Comparison of ENCODE assay signal across 20 mouse cellular contexts in the genomic region with DNA sequence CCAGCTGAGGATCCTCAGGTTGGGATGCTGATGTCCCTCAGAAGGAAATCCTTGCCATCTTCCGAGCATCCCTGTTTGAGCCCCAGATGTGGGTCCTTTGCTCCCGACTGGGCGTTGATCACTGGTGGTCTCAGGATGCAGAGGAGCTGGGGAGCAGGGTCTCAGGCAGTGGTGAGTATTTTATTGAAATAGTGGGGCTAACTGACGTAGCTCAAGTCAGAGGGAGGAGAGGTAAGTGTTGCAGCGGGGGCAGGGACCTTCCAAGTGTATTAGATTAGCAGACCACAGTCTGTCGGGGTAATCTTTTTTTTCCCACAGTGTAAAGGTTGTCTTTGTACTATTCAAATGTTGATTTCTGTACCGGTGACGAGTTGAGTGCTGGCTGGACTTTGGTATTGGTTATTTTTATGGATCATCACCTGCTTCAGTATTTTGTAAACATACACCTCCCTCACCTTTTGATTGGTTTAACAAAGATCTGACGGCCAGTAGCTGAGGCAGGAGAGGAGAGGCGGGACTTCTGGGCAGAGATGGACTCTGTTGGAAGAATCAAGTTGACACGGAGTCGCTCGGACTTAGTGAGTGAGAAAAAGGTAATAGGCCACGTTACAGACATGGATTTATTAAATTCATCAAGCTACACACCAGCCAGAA. TPM values are rescaled to one million over a fixed set of nuclear protein-coding genes. Genes with fewer than 3 reads are reported as not detected.
DNase-seq lines count a peak whose midpoint lies in the region; ATAC-seq lines count a peak whose summit lies in the region.
"Had no signal": no experiment of that assay in that cellular context is flagged by ENCODE, and none has a peak within 500 bp of the region (broad histone marks: within the 10 kb centered on the region; RNA-seq: fewer than 3 reads in every experiment).

No protein-coding gene starts in this region.

- H3K4me1 ChIP-seq in forebrain, embryonic 11.5 days (replicated peaks; ENCODE audit: control insufficient read depth, insufficient read depth, low read length): peaks cover 10% of the 10 kb centered on the region
- peaks cover 21% of the 10 kb centered on the region for H3K4me1 ChIP-seq in forebrain, embryonic 13.5 days
- peaks cover 22% of the 10 kb centered on the region for H3K4me1 ChIP-seq in midbrain, embryonic 12.5 days
- H3K4me1 ChIP-seq in midbrain, embryonic 15.5 days: peaks cover 22% of the 10 kb centered on the region

- H3K27me3 ChIP-seq in forebrain, embryonic 11.5 days (ENCODE audit: control insufficient read depth, insufficient read depth, low read length): no peaks in the 10 kb centered on the region
- H3K27me3 ChIP-seq in forebrain, embryonic 13.5 days: no peaks in the 10 kb centered on the region
- H3K27me3 ChIP-seq in midbrain, embryonic 12.5 days: no peaks in the 10 kb centered on the region
- H3K27me3 ChIP-seq in midbrain, embryonic 15.5 days (replicated peaks): no peaks in the 10 kb centered on the region
- H3K27me3 ChIP-seq: embryonic facial prominence, embryonic 13.5 days; hindbrain, embryonic 12.5 days; Patski had no signal

- H3K36me3 ChIP-seq in forebrain, embryonic 11.5 days (ENCODE audit: control insufficient read depth, insufficient read depth, low read length): no peaks in the 10 kb centered on the region
- peaks cover 13% of the 10 kb centered on the region for H3K36me3 ChIP-seq in forebrain, embryonic 13.5 days (ENCODE audit: poor library complexity, severe bottlenecking)
- H3K36me3 ChIP-seq in midbrain, embryonic 12.5 days: peaks cover 11% of the 10 kb centered on the region
- H3K36me3 ChIP-seq in midbrain, embryonic 15.5 days (replicated peaks): 0 out of 2 replicates have a peak, but pooled peaks cover 2% of the 10 kb centered on the region

- H3K4me3 ChIP-seq in forebrain, embryonic 11.5 days (ENCODE audit: low read depth, low read length): no peak overlapping the region
- H3K4me3 ChIP-seq in forebrain, embryonic 13.5 days: no peak overlapping the region
- no peak overlapping the region for H3K4me3 ChIP-seq in midbrain, embryonic 12.5 days
- H3K4me3 ChIP-seq in midbrain, embryonic 15.5 days: no peak overlapping the region
- H3K4me3 ChIP-seq: embryonic facial prominence, embryonic 13.5 days; gastrocnemius, adult 2 months; heart, embryonic 13.5 days had no signal

- ATAC-seq in forebrain, embryonic 11.5 days (replicated peaks; ENCODE audit: low FRiP score): no peak
- ATAC-seq in forebrain, embryonic 13.5 days: no peak
- no peak for ATAC-seq in midbrain, embryonic 12.5 days (ENCODE audit: low FRiP score, low read depth)
- ATAC-seq in midbrain, embryonic 15.5 days (replicated peaks): no peak
- ATAC-seq: CD4-positive, CD25-positive, alpha-beta regulatory T cell, adult 4 months; forebrain, embryonic 14.5 days; Patski had no signal

- peak; percentile 40 for DNase-seq in forebrain, embryonic 11.5 days (ENCODE audit: low spot score)
- DNase-seq in kidney, adult 9 months: peak; percentile 49
- no peak for DNase-seq in kidney, postnatal 14 days
- DNase-seq in R1 (ENCODE audit: low read depth, low spot score): peak; percentile 6
- no peak for DNase-seq in thymus, postnatal 25 days
- DNase-seq: adrenal gland, adult 2 months; adrenal gland, postnatal 25 days; cerebellum, adult 9-11 months; gastrocnemius, adult 2 months; gastrocnemius, postnatal 25 days; heart, postnatal 4 days had no signal

- no peak overlapping the region for H3K27ac ChIP-seq in forebrain, embryonic 11.5 days (ENCODE audit: low read depth, low read length)
- H3K27ac ChIP-seq in forebrain, embryonic 13.5 days: no peak overlapping the region
- no peak overlapping the region for H3K27ac ChIP-seq in midbrain, embryonic 12.5 days (replicated peaks)
- no peak overlapping the region for H3K27ac ChIP-seq in midbrain, embryonic 15.5 days
- H3K27ac ChIP-seq: embryonic facial prominence, embryonic 13.5 days; gastrocnemius, adult 2 months; heart, embryonic 13.5 days; hindbrain, embryonic 12.5 days had no signal

- 71% methylated on average over 14 of the region's 14 CpGs for WGBS in forebrain, embryonic 11.5 days
- WGBS in forebrain, embryonic 13.5 days: 71% methylated on average over 14 of the region's 14 CpGs
- 74% methylated on average over 14 of the region's 14 CpGs for WGBS in midbrain, embryonic 12.5 days
- 71% methylated on average over 14 of the region's 14 CpGs for WGBS in midbrain, embryonic 15.5 days

- H3K9ac ChIP-seq in forebrain, embryonic 11.5 days (ENCODE audit: low read length): no peak overlapping the region
- no peak overlapping the region for H3K9ac ChIP-seq in forebrain, embryonic 13.5 days
- H3K9ac ChIP-seq in midbrain, embryonic 12.5 days (replicated peaks): no peak overlapping the region
- H3K9ac ChIP-seq in midbrain, embryonic 15.5 days: no peak overlapping the region
- H3K9ac ChIP-seq: embryonic facial prominence, embryonic 13.5 days; heart, embryonic 13.5 days; hindbrain, embryonic 12.5 days had no signal

- H3K4me2 ChIP-seq in forebrain, embryonic 11.5 days (ENCODE audit: low read depth, low read length, severe bottlenecking): no peak overlapping the region
- H3K4me2 ChIP-seq in forebrain, embryonic 13.5 days: no peak overlapping the region
- H3K4me2 ChIP-seq in midbrain, embryonic 12.5 days (replicated peaks): 0 out of 2 replicates have a peak overlapping the region, but pooled peaks have one; percentile 88
- no peak overlapping the region for H3K4me2 ChIP-seq in midbrain, embryonic 15.5 days

- H3K9me3 ChIP-seq in forebrain, embryonic 11.5 days (ENCODE audit: control insufficient read depth, low read length): no peaks in the 10 kb centered on the region
- H3K9me3 ChIP-seq in forebrain, embryonic 13.5 days (replicated peaks): no peaks in the 10 kb centered on the region
- no peaks in the 10 kb centered on the region for H3K9me3 ChIP-seq in midbrain, embryonic 12.5 days
- no peaks in the 10 kb centered on the region for H3K9me3 ChIP-seq in midbrain, embryonic 15.5 days
- H3K9me3 ChIP-seq: embryonic facial prominence, embryonic 13.5 days; heart, embryonic 13.5 days; hindbrain, embryonic 12.5 days had no signal

RNA-seq across cellular contexts. Expression of gene Thap7, which starts 1.9 kb away (rescaled TPM):
- polyA plus RNA-seq in forebrain, embryonic 11.5 days (2014; fragmentation: Nextera tagmentation; extraction: Ambion mirVana): 50.2 and 55.6 TPM in 2 replicates
- polyA plus RNA-seq in forebrain, embryonic 13.5 days (2015; fragmentation: Nextera tagmentation; extraction: Ambion mirVana): 58.3 and 59.2 TPM in 2 replicates
- 53.1 and 61.2 TPM in 2 replicates for polyA plus RNA-seq in midbrain, embryonic 12.5 days (2016; fragmentation: Nextera tagmentation; extraction: Ambion mirVana)
- polyA plus RNA-seq in midbrain, embryonic 15.5 days (2015; fragmentation: Nextera tagmentation; extraction: Ambion mirVana): 60.4 and 65.3 TPM in 2 replicates

RNA-seq across cellular contexts. Expression of gene Lztr1, which starts 24.3 kb away (rescaled TPM):
- 97.5 and 106 TPM in 2 replicates for polyA plus RNA-seq in forebrain, embryonic 11.5 days (2014; fragmentation: Nextera tagmentation; extraction: Ambion mirVana)
- 102 and 110 TPM in 2 replicates for polyA plus RNA-seq in forebrain, embryonic 13.5 days (2015; fragmentation: Nextera tagmentation; extraction: Ambion mirVana)
- 107 and 118 TPM in 2 replicates for polyA plus RNA-seq in midbrain, embryonic 12.5 days (2016; fragmentation: Nextera tagmentation; extraction: Ambion mirVana)
- polyA plus RNA-seq in midbrain, embryonic 15.5 days (2015; fragmentation: Nextera tagmentation; extraction: Ambion mirVana): 146 and 164 TPM in 2 replicates

RNA-seq across cellular contexts. Expression of gene Lrrc74b, which starts 28.2 kb away (rescaled TPM):
- 0.12 and 0.57 TPM in 2 replicates for polyA plus RNA-seq in forebrain, embryonic 11.5 days (2014; fragmentation: Nextera tagmentation; extraction: Ambion mirVana)
- 0.32 and 0.77 TPM in 2 replicates for polyA plus RNA-seq in forebrain, embryonic 13.5 days (2015; fragmentation: Nextera tagmentation; extraction: Ambion mirVana)
- 0.27 and 0.40 TPM in 2 replicates for polyA plus RNA-seq in midbrain, embryonic 12.5 days (2016; fragmentation: Nextera tagmentation; extraction: Ambion mirVana)
- polyA plus RNA-seq in midbrain, embryonic 15.5 days (2015; fragmentation: Nextera tagmentation; extraction: Ambion mirVana): 1.3 TPM in 2 replicates
- polyA plus RNA-seq: adrenal gland, adult 2 months; CD4-positive, CD25-positive, alpha-beta regulatory T cell, adult 4 months; embryonic facial prominence, embryonic 13.5 days had no signal

RNA-seq across cellular contexts. Expression of gene P2rx6, which starts 28.9 kb away (rescaled TPM):
- polyA plus RNA-seq in forebrain, embryonic 11.5 days (2014; fragmentation: Nextera tagmentation; extraction: Ambion mirVana): 0.35 and 0.75 TPM in 2 replicates
- 0.84 and 0.97 TPM in 2 replicates for polyA plus RNA-seq in forebrain, embryonic 13.5 days (2015; fragmentation: Nextera tagmentation; extraction: Ambion mirVana)
- 0.80 and 1.4 TPM in 2 replicates for polyA plus RNA-seq in midbrain, embryonic 12.5 days (2016; fragmentation: Nextera tagmentation; extraction: Ambion mirVana)
- polyA plus RNA-seq in midbrain, embryonic 15.5 days (2015; fragmentation: Nextera tagmentation; extraction: Ambion mirVana): 2.3 and 3.1 TPM in 2 replicates
- polyA plus RNA-seq: CD4-positive, CD25-positive, alpha-beta regulatory T cell, adult 4 months had no signal

RNA-seq across cellular contexts. Expression of gene Aifm3, which starts 43.4 kb away (rescaled TPM):
- 3.2 and 3.8 TPM in 2 replicates for polyA plus RNA-seq in forebrain, embryonic 11.5 days (2014; fragmentation: Nextera tagmentation; extraction: Ambion mirVana)
- polyA plus RNA-seq in forebrain, embryonic 13.5 days (2015; fragmentation: Nextera tagmentation; extraction: Ambion mirVana): 8.6 and 10.4 TPM in 2 replicates
- polyA plus RNA-seq in midbrain, embryonic 12.5 days (2016; fragmentation: Nextera tagmentation; extraction: Ambion mirVana): 4.0 and 7.8 TPM in 2 replicates
- 16.8 and 17.9 TPM in 2 replicates for polyA plus RNA-seq in midbrain, embryonic 15.5 days (2015; fragmentation: Nextera tagmentation; extraction: Ambion mirVana)

Comparison
In these comparisons a context has a peak if more than half of its experiments do, and no peak if none do; other contexts are left out.
1. DNase-seq: peak in forebrain, embryonic 11.5 days (single experiment), kidney, adult 9 months (single experiment) and R1 (single experiment); none in kidney, postnatal 14 days (single experiment) and thymus, postnatal 25 days (single experiment).